Mouse (Mus musculus) limb, embryonic 12.5 days (tissue): ENCODE data around the gene Camsap2. TPM values are rescaled to one million over a fixed set of nuclear protein-coding genes. Genes with fewer than 3 reads are reported as not detected.

Experiments
- ATAC-seq: fragments of 200-750 bp; cut with Nextera tagmentation; 2 replicates; pipeline ENCODE4 v1.8.0; 2017; ENCODE audit warnings: low read depth, moderate TSS enrichment; ENCODE audit not compliant: insufficient number of reproducible peaks, insufficient read depth, low FRiP score, low TSS enrichment
- H3K27ac ChIP-seq: fragments of 300-500 bp; sonication (generic); 2 replicates; pipeline ENCODE4 v1.5.1; 2016; ENCODE audit warnings: mild to moderate bottlenecking, moderate library complexity
- H3K27me3 ChIP-seq: fragments of 300-500 bp; sonication (generic); 2 replicates; pipeline ENCODE4 v1.6.1; 2016; ENCODE audit warnings: mild to moderate bottlenecking, moderate library complexity
- H3K36me3 ChIP-seq: fragments of 300-500 bp; sonication (generic); 2 replicates; pipeline ENCODE4 v1.6.1; 2016; ENCODE audit warnings: mild to moderate bottlenecking, moderate library complexity
- H3K4me1 ChIP-seq: fragments of 300-500 bp; sonication (generic); replicated peaks from 2 replicates; pipeline ENCODE4 v1.6.1; 2016
- H3K4me2 ChIP-seq: fragments of 300-500 bp; sonication (generic); 2 replicates; pipeline ENCODE4 v1.6.1; 2016; ENCODE audit warnings: mild to moderate bottlenecking, moderate library complexity
- H3K4me3 ChIP-seq: fragments of 300-500 bp; sonication (generic); replicated peaks from 2 replicates; pipeline ENCODE4 v1.5.1; 2016; ENCODE audit warnings: mild to moderate bottlenecking
- H3K9ac ChIP-seq: fragments of 300-500 bp; sonication (generic); replicated peaks from 2 replicates; pipeline ENCODE4 v1.6.1; 2016; ENCODE audit warnings: mild to moderate bottlenecking, moderate library complexity
- H3K9me3 ChIP-seq: fragments of 300-500 bp; sonication (generic); 2 replicates; pipeline ENCODE4 v1.6.1; 2016; ENCODE audit warnings: mild to moderate bottlenecking, moderate library complexity
- WGBS: fragments of 180-500 bp; shearing (Covaris S2); methylation state at CpG from one replicate; pipeline ENCODE4 v1.1.7; 2016; 5-methylcytosine and 5-hydroxymethylcytosine counted together
- polyA plus RNA-seq: library from polyadenylated mRNA; unstranded; fragments of >200 nt; fragmentation: Nextera tagmentation; extraction: Ambion mirVana; gene quantifications from 2 replicates; pipeline ENCODE4 v1.2.1, GENCODE M21; 2016

The Camsap2 gene
- polyA plus RNA-seq, 1 experiment from 2014 or later = 15.6 TPM

DNA sequence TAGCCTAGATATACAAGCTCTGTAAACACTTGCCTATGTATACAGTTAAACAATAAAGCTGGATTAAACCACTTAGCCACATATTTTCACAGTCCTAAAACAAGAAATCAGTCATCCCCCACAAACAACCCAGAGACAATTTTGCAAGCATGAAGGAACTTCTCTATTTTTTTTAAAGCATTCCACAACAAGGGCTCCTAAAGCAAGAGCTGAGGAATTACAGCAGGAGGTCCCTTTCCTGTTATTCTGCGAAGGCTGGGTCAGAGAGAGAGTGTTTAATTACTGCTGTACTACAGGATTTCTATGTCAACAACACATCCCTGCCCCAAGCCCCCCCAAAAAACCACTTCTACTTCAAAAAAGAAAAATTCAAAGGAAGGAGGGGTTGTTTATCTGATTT lies 1.6 kb downstream of the Camsap2 start:
- H3K9ac ChIP-seq = peak overlapping the region; percentile 96
- no peak overlapping the region for H3K27ac ChIP-seq
- WGBS = 0% methylated on average over 1 of the region's 1 CpGs
- H3K27me3 ChIP-seq = no peaks in the 10 kb centered on the region
- H3K4me2 ChIP-seq = peak overlapping the region; percentile 69
- H3K9me3 ChIP-seq = no peaks in the 10 kb centered on the region
- peaks cover 28% of the 10 kb centered on the region for H3K4me1 ChIP-seq
- no peak for ATAC-seq
- H3K36me3 ChIP-seq = peaks cover 9% of the 10 kb centered on the region
- H3K4me3 ChIP-seq = peak overlapping the region; percentile 94

DNA sequence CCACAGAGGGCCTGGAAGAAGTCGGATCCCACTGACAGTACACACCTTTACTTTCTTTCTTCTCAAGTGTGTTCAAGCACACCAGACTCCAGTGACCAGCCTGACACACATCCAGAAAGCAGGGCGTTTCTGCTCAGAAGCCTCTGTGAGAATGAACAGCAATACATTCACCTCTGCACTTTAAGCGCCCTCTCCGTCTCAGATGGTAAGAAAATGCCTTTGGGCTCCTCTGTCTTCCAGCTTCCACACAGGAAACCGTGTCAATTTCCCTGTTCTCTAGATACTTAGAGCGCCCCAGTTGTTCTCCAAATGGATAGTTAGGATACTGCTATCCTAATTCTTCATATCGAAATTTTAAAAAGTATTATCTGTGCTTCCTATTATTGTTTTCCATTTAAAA lies 2.2 kb downstream of the Camsap2 start:
- Histone ChIP-seq H3K27me3 (no peaks in the 10 kb centered on the region), H3K9ac (peak overlapping the region; percentile 35), H3K36me3 (peaks cover 9% of the 10 kb centered on the region), H3K4me2 (peak overlapping the region; percentile 69), H3K9me3 (no peaks in the 10 kb centered on the region), H3K4me1 (peaks cover 28% of the 10 kb centered on the region), H3K27ac (no peak overlapping the region), H3K4me3 (peak overlapping the region; percentile 94)
- whole genome bisulfite sequencing = 26% methylated on average over 7 of the region's 7 CpGs
- ATAC-seq = no peak

DNA sequence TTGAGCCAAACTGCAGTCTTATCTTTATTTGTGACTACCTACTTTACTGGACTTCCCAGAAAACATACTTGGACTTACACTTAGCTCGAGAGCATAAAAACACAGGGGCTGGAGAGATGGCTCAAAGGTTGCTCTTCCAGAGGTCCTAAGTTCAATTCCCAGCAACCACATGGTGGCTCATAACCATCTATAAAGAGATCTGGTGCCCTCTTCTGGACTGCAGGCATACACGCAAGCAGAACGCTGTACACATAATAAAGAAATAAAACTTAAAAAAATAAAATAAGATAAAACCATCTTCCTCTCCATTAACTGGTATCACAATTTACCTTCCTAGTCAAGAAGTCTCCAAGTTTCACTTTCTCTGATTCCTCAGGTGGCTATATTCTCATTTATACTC lies 5.4 kb downstream of the Camsap2 start:
- peaks cover 9% of the 10 kb centered on the region for H3K36me3 ChIP-seq
- no peaks in the 10 kb centered on the region for H3K27me3 ChIP-seq
- no peak overlapping the region for H3K4me3 ChIP-seq
- H3K4me2 ChIP-seq = no peak overlapping the region
- no peak for ATAC-seq
- WGBS = 96% methylated on average over 3 of the region's 3 CpGs
- no peak overlapping the region for H3K9ac ChIP-seq
- H3K9me3 ChIP-seq = no peaks in the 10 kb centered on the region
- peaks cover 18% of the 10 kb centered on the region for H3K4me1 ChIP-seq
- no peak overlapping the region for H3K27ac ChIP-seq

DNA sequence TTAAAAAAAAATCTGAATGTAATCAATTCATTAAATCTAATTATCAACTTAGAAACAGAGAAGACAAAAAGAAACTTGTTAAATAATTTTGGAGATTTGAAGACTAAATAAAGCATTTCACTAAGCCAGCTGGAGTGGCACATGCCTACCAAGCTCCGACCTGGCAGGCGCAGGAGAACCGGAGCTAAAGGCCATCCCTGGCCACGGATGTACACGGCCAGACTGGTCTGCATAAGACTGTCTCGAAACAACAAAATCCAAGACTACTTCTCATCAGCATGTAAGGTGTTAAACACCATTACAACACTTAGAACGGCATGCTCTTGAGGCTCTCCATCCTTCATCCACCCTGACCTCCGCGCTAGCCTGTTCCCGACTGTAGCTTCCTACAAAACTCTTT lies 11.2 kb downstream of the Camsap2 start:
- Histone ChIP-seq H3K27me3 (no peaks in the 10 kb centered on the region), H3K4me1 (no peaks in the 10 kb centered on the region), H3K27ac (no peak overlapping the region), H3K9me3 (no peaks in the 10 kb centered on the region), H3K9ac (no peak overlapping the region), H3K4me3 (no peak overlapping the region), H3K36me3 (peaks cover 6% of the 10 kb centered on the region), H3K4me2 (no peak overlapping the region)
- WGBS = 88% methylated on average over 10 of the region's 10 CpGs
- ATAC-seq = no peak

DNA sequence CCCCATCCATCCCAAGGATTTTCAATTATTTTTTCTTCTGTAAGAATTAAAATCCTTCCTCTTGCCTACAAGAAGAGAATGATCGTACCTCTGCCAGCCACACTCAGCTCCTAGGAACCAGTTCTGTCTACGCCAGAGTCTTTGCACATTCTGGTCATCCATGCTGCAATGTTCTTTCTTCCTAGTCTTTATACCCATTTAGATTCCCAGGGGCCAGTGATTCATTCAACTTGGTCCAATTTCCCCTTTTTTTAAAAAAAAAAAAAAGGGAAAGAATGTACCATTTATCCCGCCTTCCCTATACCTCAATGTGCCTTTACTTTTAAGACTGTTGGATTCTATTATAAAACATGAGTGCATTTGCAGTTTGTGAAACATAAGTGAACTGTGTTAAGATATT lies 12.4 kb downstream of the Camsap2 start:
- peaks cover 9% of the 10 kb centered on the region for H3K36me3 ChIP-seq
- H3K4me2 ChIP-seq = no peak overlapping the region
- H3K9ac ChIP-seq = no peak overlapping the region
- H3K4me3 ChIP-seq = no peak overlapping the region
- no peak overlapping the region for H3K27ac ChIP-seq
- no peak for ATAC-seq
- H3K27me3 ChIP-seq = no peaks in the 10 kb centered on the region
- peaks cover 2% of the 10 kb centered on the region for H3K4me1 ChIP-seq
- no peaks in the 10 kb centered on the region for H3K9me3 ChIP-seq
- 95% methylated on average over 3 of the region's 3 CpGs for WGBS

DNA sequence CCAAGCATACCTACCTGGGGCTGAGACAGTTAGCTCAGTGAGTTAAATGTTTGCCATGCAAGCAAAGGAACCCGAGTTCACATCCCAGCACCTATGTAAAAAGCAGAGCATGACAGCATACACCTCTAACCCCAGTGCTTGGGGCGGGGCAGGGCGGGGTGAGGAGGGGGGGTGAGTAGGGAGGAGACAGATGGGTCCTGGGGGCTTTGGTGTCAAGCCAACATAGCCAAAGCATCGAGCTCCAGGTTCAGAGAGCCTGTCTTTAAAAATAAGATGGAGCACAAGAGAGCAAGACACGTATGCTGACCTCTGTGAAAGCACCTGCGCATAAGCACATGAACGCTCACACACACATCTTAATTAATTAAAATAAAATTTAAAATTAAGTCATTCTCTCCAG lies 12.8 kb downstream of the Camsap2 start:
- Histone ChIP-seq H3K9ac (no peak overlapping the region), H3K4me1 (peaks cover 6% of the 10 kb centered on the region), H3K9me3 (no peaks in the 10 kb centered on the region), H3K4me2 (no peak overlapping the region), H3K27me3 (no peaks in the 10 kb centered on the region), H3K36me3 (peaks cover 9% of the 10 kb centered on the region), H3K27ac (no peak overlapping the region), H3K4me3 (no peak overlapping the region)
- no peak for ATAC-seq
- WGBS = 91% methylated on average over 7 of the region's 7 CpGs

DNA sequence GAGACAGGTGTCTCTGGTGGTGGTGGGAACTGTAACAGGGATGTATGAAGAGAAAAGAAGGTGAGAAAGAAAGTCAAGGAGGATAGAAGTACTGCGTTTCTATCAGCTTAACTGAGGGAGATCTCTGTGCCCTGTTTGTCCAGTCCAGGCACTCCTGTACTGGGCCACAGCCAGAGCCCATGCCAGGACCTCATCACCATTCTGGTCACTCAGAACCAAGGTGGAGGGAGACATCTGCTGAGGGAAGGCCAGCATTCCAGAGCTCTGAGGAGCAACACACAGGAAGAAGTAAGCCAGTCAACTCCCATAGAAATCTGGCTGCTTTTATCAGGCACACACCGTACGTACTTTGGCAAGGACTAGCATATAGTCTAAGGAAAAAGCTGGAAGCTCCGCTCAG lies 14.1 kb downstream of the Camsap2 start:
- Histone ChIP-seq H3K27me3 (no peaks in the 10 kb centered on the region), H3K9me3 (no peaks in the 10 kb centered on the region), H3K4me2 (no peak overlapping the region), H3K4me1 (peaks cover 15% of the 10 kb centered on the region), H3K36me3 (peaks cover 9% of the 10 kb centered on the region), H3K9ac (no peak overlapping the region), H3K4me3 (no peak overlapping the region), H3K27ac (no peak overlapping the region)
- no peak for ATAC-seq
- 93% methylated on average over 4 of the region's 4 CpGs for WGBS

DNA sequence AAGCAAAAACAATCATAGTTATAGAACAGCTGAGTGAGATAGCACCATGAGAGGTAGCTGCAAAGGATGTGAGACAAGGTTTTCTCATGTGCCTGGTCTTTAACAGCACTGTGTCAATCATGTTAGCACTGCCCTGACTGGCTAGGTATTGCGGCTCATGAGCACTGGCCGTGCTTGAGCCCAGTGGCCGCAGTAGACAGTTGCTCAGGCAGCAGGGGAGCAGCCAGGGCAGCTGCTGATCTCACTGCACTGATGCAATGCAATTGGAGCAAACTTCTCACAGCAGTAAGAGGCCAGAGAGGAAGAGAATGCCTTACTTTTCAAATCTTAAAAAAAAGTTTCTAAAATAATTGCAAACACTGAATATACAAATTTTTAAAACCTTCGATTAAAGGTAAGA lies 16.5 kb downstream of the Camsap2 start:
- ATAC-seq = no peak
- Histone ChIP-seq H3K36me3 (peaks cover 12% of the 10 kb centered on the region), H3K4me2 (no peak overlapping the region), H3K4me1 (peaks cover 30% of the 10 kb centered on the region), H3K27ac (no peak overlapping the region), H3K9ac (no peak overlapping the region), H3K9me3 (no peaks in the 10 kb centered on the region), H3K27me3 (no peaks in the 10 kb centered on the region), H3K4me3 (no peak overlapping the region)
- 80% methylated on average over 4 of the region's 4 CpGs for WGBS

DNA sequence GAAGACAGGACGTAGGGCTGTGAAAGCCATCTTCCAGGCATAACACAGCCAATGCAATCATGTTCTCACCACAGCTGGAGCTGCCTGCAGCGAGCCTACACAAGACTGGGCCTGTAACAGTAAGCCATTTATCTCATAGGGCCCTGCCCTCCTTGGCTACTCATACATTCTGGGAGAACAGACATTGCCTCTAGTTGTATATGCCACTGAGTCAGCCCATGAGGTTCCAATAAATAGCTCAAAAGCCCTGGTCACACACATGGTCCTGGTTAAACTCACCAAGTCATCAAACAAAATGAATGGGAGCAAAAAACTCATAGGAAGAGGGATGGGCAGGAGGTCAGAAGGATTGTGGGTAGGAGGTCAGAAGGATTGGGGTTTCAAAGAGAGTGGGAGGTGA lies 17.3 kb downstream of the Camsap2 start:
- no peak overlapping the region for H3K9ac ChIP-seq
- ATAC-seq = 0 out of 2 replicates have a peak, but pooled peaks have one; percentile 37
- peaks cover 30% of the 10 kb centered on the region for H3K4me1 ChIP-seq
- H3K27ac ChIP-seq = 0 out of 2 replicates have a peak overlapping the region, but pooled peaks have one; percentile 32
- H3K4me2 ChIP-seq = no peak overlapping the region
- H3K9me3 ChIP-seq = no peaks in the 10 kb centered on the region
- 21% methylated on average over 2 of the region's 2 CpGs for WGBS
- peaks cover 18% of the 10 kb centered on the region for H3K36me3 ChIP-seq
- H3K27me3 ChIP-seq = no peaks in the 10 kb centered on the region
- H3K4me3 ChIP-seq = no peak overlapping the region

DNA sequence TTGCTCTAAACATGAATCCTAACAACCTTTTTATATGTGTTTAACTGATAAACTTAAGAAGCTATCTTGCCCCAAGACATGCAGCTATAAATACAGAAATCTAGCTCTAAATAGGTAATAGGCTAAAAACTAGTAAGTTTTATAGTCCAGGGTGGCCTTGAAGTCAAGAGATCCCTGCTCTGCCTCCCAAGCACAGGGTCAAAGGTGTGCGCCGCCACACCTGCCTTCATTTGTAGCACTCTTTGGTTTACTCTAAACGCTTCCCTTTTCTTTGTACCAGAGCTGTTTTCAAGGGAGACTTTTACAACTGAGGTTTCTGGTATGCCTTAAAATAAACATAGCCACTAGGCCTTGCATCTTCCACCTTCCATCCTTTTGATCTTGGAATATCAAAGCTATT lies 18.3 kb downstream of the Camsap2 start:
- WGBS = 58% methylated on average over 3 of the region's 3 CpGs
- H3K36me3 ChIP-seq = peaks cover 26% of the 10 kb centered on the region

DNA sequence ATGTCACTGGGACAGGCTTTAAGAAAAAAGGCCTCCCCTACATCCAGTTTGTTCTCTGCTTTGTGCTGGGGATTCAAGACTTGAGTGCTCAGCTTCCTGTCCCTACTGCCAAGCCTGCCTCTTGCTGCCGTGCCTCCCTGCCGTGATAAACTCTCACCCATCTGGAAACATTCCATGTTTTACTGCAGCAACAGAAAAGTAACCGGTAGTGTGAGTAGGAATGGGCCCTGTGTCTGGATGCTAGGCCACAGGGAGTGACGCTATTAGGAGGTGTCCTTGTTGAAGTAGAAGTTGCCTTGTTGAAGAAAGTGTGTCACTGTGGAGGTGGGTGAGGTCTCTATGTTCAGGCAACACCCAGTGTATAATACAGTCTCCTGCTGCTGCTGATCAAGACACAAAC lies 20.0 kb downstream of the Camsap2 start:
- WGBS = 7% methylated on average over 4 of the region's 4 CpGs
- Histone ChIP-seq H3K9me3 (no peaks in the 10 kb centered on the region), H3K4me3 (no peak overlapping the region), H3K4me1 (peaks cover 30% of the 10 kb centered on the region), H3K27ac (peak overlapping the region; percentile 62; the same call in 1 of the 2 replicates), H3K9ac (no peak overlapping the region; the same call in 1 of the 2 replicates), H3K4me2 (no peak overlapping the region), H3K27me3 (no peaks in the 10 kb centered on the region), H3K36me3 (peaks cover 28% of the 10 kb centered on the region)
- no peak for ATAC-seq

More for the DNA sequence above, 18.3 kb downstream of the Camsap2 start:
- H3K4me1 ChIP-seq = peaks cover 30% of the 10 kb centered on the region
- no peak overlapping the region for H3K4me2 ChIP-seq
- ATAC-seq = no peak
- H3K4me3 ChIP-seq = no peak overlapping the region
- H3K27me3 ChIP-seq = no peaks in the 10 kb centered on the region
- H3K27ac ChIP-seq = no peak overlapping the region
- no peak overlapping the region for H3K9ac ChIP-seq
- no peaks in the 10 kb centered on the region for H3K9me3 ChIP-seq

DNA sequence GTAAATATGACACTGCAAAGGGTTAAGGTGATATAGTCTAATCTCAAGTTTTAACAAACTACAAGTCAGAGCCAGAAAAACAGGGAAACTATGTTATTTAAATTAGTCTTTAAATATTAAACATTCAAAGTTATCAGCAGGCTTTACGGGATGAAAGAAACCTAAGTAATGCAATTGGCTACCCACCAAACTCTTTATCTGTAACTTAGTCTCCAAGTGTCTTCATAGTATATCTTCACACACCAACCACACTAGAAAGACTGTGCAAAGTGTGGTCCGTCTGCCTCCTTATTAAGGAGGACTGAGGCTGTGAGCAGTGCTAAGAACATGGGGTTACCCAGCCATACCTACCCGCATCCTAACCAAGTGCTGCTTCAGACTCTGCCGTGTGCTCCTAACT lies 23.6 kb downstream of the Camsap2 start:
- H3K4me2 ChIP-seq = no peak overlapping the region
- peaks cover 28% of the 10 kb centered on the region for H3K36me3 ChIP-seq
- H3K27me3 ChIP-seq = no peaks in the 10 kb centered on the region
- no peak overlapping the region for H3K27ac ChIP-seq
- no peak for ATAC-seq
- WGBS = 97% methylated on average over 4 of the region's 4 CpGs
- no peak overlapping the region for H3K4me3 ChIP-seq
- peaks cover 19% of the 10 kb centered on the region for H3K4me1 ChIP-seq
- no peak overlapping the region for H3K9ac ChIP-seq
- H3K9me3 ChIP-seq = no peaks in the 10 kb centered on the region
